Mouse (Mus musculus) liver, embryonic 14.5 days (tissue): ENCODE measurements around the gene Olfr535. TPM values are rescaled to one million over a fixed set of nuclear protein-coding genes. Genes with fewer than 3 reads are reported as not detected.
"Not testable (repeated sequence)": the region's sequence is repeated elsewhere in the genome, so short reads cannot be mapped to it uniquely, and the experiment has no call there.

Experiments used
- ATAC-seq: fragments of 200-750 bp; cut with Nextera tagmentation; 2 replicates; pipeline ENCODE4 v1.8.0; 2017; ENCODE audit warnings: moderate number of reproducible peaks, mild to moderate bottlenecking, moderate library complexity; ENCODE audit not compliant: insufficient read depth
- DNase-seq, 3 experiments: peaks; one replicate each; pipeline ENCODE4 v3.0.0-alpha.2; 2012 to 2013; ENCODE audit warnings: low read depth in 3 of 3, low spot score in 3 of 3
- H3K27ac ChIP-seq: fragments of 300-500 bp; sonication (generic); 2 replicates; pipeline ENCODE4 v1.5.1; 2014; ENCODE audit warnings: moderate library complexity, mild to moderate bottlenecking, control low read depth, inconsistent platforms
- H3K27me3 ChIP-seq: fragments of 300-500 bp; sonication (generic); 2 replicates; pipeline ENCODE4 v1.6.1; 2014; ENCODE audit warnings: mild to moderate bottlenecking, low read length, moderate library complexity; ENCODE audit not compliant: control insufficient read depth, insufficient read depth
- H3K36me3 ChIP-seq: fragments of 300-500 bp; sonication (generic); replicated peaks from 2 replicates; pipeline ENCODE4 v1.6.1; 2014; ENCODE audit warnings: low read depth; ENCODE audit not compliant: control insufficient read depth, insufficient read depth
- H3K4me1 ChIP-seq, 2 experiments: fragments of 200-500 bp in 1 of 2; fragments of 300-500 bp in 1 of 2; sonication (generic) in 1 of 2; replicated peaks; 2 replicates each; pipeline ENCODE4 v1.6.1; 2012 to 2014; ENCODE audit warnings: antibody characterized with exemption in 1 of 2, inconsistent platforms in 1 of 2, low read length in 1 of 2; ENCODE audit not compliant: control insufficient read depth in 2 of 2, insufficient read depth in 2 of 2
- H3K4me2 ChIP-seq: fragments of 300-500 bp; sonication (generic); 2 replicates; pipeline ENCODE4 v1.6.1; 2014; ENCODE audit warnings: low read depth, mild to moderate bottlenecking, control low read depth, moderate library complexity
- H3K4me3 ChIP-seq, 2 experiments: fragments of 200-500 bp in 1 of 2; fragments of 300-500 bp in 1 of 2; sonication (generic) in 1 of 2; 2 replicates each; pipeline ENCODE4 v1.5.1; 2012 to 2014; ENCODE audit warnings: low read depth in 2 of 2, low read length in 2 of 2, mild to moderate bottlenecking in 2 of 2, control low read depth in 1 of 2, inconsistent platforms in 1 of 2, moderate library complexity in 1 of 2; ENCODE audit not compliant: insufficient read depth in 1 of 2
- H3K9ac ChIP-seq: fragments of 300-500 bp; sonication (generic); replicated peaks from 2 replicates; pipeline ENCODE4 v1.6.1; 2014; ENCODE audit warnings: mild to moderate bottlenecking, control low read depth, moderate library complexity
- H3K9me3 ChIP-seq: fragments of 300-500 bp; sonication (generic); 2 replicates; pipeline ENCODE4 v1.6.1; 2016; ENCODE audit warnings: low read length, mixed read lengths; ENCODE audit not compliant: control insufficient read depth
- CTCF ChIP-seq: IDR thresholded peaks from 2 replicates; pipeline ENCODE4 v1.5.1; 2016; ENCODE audit warnings: antibody characterized with exemption, low read depth, control low read depth
- EP300 ChIP-seq: IDR thresholded peaks from 2 replicates; pipeline ENCODE4 v1.6.1; 2016; ENCODE audit warnings: antibody characterized with exemption, low read depth
- WGBS: fragments of 180-500 bp; shearing (Covaris S2); extraction: QIAGEN DNeasy Blood & Tissue Kit; methylation state at CpG from one replicate; pipeline ENCODE4 v1.1.7; 2014; ENCODE audit not compliant: insufficient replicate concordance; 5-methylcytosine and 5-hydroxymethylcytosine counted together
- polyA plus RNA-seq, 2 experiments: library from polyadenylated mRNA; depleted of rRNA in 1 of 2; stranded (reverse) in 1 of 2; unstranded in 1 of 2; fragments of >200 nt; fragmentation: Nextera tagmentation in 1 of 2; extraction: Ambion mirVana in 1 of 2; gene quantifications; 2 replicates each; pipeline versions ENCODE4 v1.2.1 to v1.2.3; 2012 to 2014

Gene Olfr535
- polyA plus RNA-seq (2012; rRNA removed) = not detected in 2 replicates
- polyA plus RNA-seq (2014; fragmentation: Nextera tagmentation; extraction: Ambion mirVana) = not detected in 2 replicates

DNA sequence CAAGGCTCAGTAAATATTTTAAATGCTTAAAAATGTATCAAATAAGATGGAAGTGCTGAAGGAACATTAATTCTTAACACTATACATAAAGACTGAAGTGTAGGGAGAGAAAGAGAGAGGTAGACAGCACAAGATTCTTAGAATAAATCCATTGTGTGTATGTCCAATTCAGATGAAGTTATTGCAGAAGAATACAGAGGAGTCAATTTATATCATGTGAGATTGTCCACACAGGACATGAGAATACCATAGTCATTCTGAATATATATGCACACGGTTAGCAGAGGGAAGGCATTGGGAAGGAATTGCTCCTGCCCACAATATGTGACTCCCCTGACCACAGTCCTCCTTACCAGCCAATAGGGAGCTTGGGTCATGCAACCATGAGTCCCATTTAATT is at the start of gene Olfr535:
Gene Olfr535, plus strand, starts transcription at position 301 of the 400 bp plus-strand sequence.
- no peaks in the 10 kb centered on the region for H3K9me3 ChIP-seq
- ATAC-seq = no peak

DNA sequence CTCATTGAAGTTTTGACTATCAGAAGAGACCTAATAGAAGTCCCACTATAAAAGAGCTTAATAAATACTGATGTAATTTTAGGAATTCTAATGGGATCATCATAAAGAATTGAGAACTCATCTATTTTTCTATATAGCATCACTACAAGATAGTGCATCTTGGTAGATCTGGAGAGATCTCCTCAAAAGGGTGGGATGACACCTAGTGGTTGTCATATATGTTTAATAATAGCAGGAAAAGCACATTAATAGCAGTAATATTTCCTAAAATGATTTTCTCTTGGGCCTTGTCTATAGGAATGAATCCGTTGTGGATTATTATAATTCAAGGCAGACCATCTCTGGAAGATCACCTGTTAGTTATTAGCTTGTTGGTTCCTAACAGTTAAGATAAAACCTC is 40.9 kb upstream of the Olfr535 start:
- TF ChIP-seq CTCF (no peak), EP300 (no peak)
- H3K4me2 ChIP-seq = no peak overlapping the region
- H3K27me3 ChIP-seq = no peaks in the 10 kb centered on the region
- H3K9me3 ChIP-seq = no peaks in the 10 kb centered on the region
- no peaks in the 10 kb centered on the region for H3K36me3 ChIP-seq
- no peaks in the 10 kb centered on the region for H3K4me1 ChIP-seq
- WGBS = 54% methylated on average over 1 of the region's 1 CpGs
- H3K9ac ChIP-seq = no peak overlapping the region
- no peak overlapping the region for H3K4me3 ChIP-seq
- DNase-seq (no peak), ATAC-seq (no peak)
- no peak overlapping the region for H3K27ac ChIP-seq

More for the DNA sequence above, at the start of gene Olfr535:
- Histone ChIP-seq H3K4me3 (no peak within 1 kb of the TSS), H3K36me3 (no peaks in the 10 kb centered on the region), H3K9ac (no peak within 1 kb of the TSS), H3K27ac (no peak within 1 kb of the TSS), H3K4me1 (no peaks in the 10 kb centered on the region), H3K4me2 (no peak within 1 kb of the TSS), H3K27me3 (no peaks in the 10 kb centered on the region)
- no peak for DNase-seq
- TF ChIP-seq CTCF (no peak), EP300 (no peak)
- 31% methylated on average over 1 of the region's 1 CpGs for WGBS

DNA sequence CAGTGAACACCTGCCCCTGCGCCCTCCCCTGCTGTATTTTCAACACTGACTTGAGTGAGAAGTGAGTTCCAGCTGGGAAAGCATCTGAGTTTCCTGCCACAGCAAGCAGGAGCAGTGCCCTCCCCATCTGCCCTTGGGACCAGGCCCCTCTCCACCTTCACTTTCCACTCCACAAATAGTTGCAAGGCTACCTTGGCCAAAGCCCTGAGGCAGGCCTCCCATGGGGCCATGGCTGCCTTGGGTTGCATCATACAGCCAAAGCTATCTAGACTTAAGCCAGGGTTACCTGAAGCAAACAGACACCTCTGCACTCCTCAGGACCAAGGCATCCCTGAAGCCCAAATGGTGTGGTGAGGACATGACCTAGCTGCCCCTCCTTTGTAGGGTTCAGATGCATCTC is 20.9 kb upstream of the Olfr535 start, which contains the start of gene Olfr533:
Gene Olfr533, plus strand, starts transcription at position 301 of the 400 bp plus-strand sequence.
- H3K4me3 ChIP-seq, H3K9ac ChIP-seq, ATAC-seq, H3K4me1 ChIP-seq, H3K27me3 ChIP-seq, H3K36me3 ChIP-seq, H3K9me3 ChIP-seq, DNase-seq, H3K27ac ChIP-seq, H3K4me2 ChIP-seq: not testable (repeated sequence)
- no CpG with 5 or more reads among the region's 1 CpGs for WGBS

DNA sequence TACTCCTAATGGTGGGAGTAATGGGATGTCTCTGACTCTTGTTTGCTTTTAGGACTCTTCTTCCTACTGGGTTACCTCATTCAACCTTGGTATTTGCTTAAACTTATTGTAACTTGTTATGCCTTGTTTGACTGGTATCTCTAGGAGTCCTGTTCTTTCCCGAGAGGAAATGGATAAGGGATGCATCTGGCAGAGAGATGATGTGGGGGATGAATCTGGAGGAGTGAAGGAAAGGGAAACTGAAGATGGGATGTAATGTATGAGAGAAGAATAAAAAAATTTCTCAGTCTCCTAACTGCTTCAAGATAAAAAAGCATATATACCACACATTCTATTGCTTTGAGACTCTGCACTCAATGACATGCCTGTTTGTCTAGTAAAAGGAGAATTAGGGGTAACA is 6.1 kb upstream of the Olfr535 start:
- ATAC-seq = no peak
- 35% methylated on average over 1 of the region's 1 CpGs for WGBS

DNA sequence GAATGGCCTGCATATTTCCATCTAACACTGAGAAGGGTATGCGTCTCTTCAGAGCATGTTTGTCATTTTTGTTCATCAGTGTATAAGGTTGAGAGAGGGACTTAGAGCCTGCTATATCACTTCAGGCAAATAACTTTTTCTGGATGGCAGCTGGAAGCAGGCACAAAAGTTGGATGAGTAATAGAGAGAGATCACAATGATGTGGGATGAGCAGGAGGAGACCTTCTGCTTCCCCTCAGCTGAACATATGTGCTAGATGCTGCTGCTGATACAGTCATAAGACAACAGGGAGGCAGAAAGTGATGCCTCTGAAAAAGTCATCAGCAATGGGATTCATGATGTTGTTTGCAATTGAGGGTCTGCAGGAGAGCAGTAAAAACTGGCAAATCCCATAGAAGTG is 5.3 kb upstream of the Olfr535 start:
- H3K36me3 ChIP-seq = no peaks in the 10 kb centered on the region
- ATAC-seq = no peak

More for the DNA sequence above, 6.1 kb upstream of the Olfr535 start:
- H3K4me1 ChIP-seq = no peaks in the 10 kb centered on the region
- no peaks in the 10 kb centered on the region for H3K27me3 ChIP-seq
- H3K36me3 ChIP-seq = no peaks in the 10 kb centered on the region
- TF ChIP-seq EP300 (no peak), CTCF (no peak)
- no peak overlapping the region for H3K4me2 ChIP-seq
- no peak overlapping the region for H3K4me3 ChIP-seq
- DNase-seq = no peak
- no peak overlapping the region for H3K27ac ChIP-seq
- H3K9ac ChIP-seq = no peak overlapping the region
- no peaks in the 10 kb centered on the region for H3K9me3 ChIP-seq

More for the DNA sequence above, 5.3 kb upstream of the Olfr535 start:
- WGBS = 65% methylated on average over 1 of the region's 1 CpGs
- no peaks in the 10 kb centered on the region for H3K27me3 ChIP-seq
- DNase-seq = no peak
- TF ChIP-seq EP300 (no peak), CTCF (no peak)
- no peaks in the 10 kb centered on the region for H3K9me3 ChIP-seq
- H3K4me3 ChIP-seq = no peak overlapping the region
- H3K4me2 ChIP-seq = no peak overlapping the region
- no peak overlapping the region for H3K9ac ChIP-seq
- H3K27ac ChIP-seq = no peak overlapping the region
- H3K4me1 ChIP-seq = no peaks in the 10 kb centered on the region
